Mouse (Mus musculus): ENCODE data around the gene Sh3d19. TPM values are rescaled to one million over a fixed set of nuclear protein-coding genes. Genes with fewer than 3 reads are reported as not detected.

Gene Sh3d19
- polyA plus RNA-seq, 1 experiment from 2014 or later, result 11.0 TPM

- 88% methylated on average over 8 of the region's 8 CpGs for WGBS
Observed at GRCm38 (mm10) chr3:86106086-86106632, 135.2 kb downstream of the Sh3d19 start.

GRCm38 (mm10) chr3:86107637-86108539, 137.0 kb downstream of the Sh3d19 start:
- DNase-seq (ENCODE audit: low spot score), result peak; percentile 27
- H3K27me3 ChIP-seq (ENCODE audit: control insufficient read depth, insufficient read depth, low read length), result no peaks in the 10 kb centered on the region
- no peaks in the 10 kb centered on the region for H3K4me1 ChIP-seq (replicated peaks; ENCODE audit: control insufficient read depth, insufficient read depth, low read length)
- no peaks in the 10 kb centered on the region for H3K36me3 ChIP-seq (ENCODE audit: control insufficient read depth, insufficient read depth, low read length)
- 57% methylated on average over 8 of the region's 8 CpGs for WGBS
- H3K4me3 ChIP-seq (ENCODE audit: low read depth, low read length), result no peak overlapping the region
- no peak overlapping the region for H3K9ac ChIP-seq (ENCODE audit: low read length)
- H3K9me3 ChIP-seq (ENCODE audit: control insufficient read depth, low read length), result no peaks in the 10 kb centered on the region
- no peak overlapping the region for H3K27ac ChIP-seq (ENCODE audit: low read depth, low read length)
- H3K4me2 ChIP-seq (ENCODE audit: low read depth, low read length, severe bottlenecking), result no peak overlapping the region
- ATAC-seq (replicated peaks; ENCODE audit: low FRiP score), result no peak

More at GRCm38 (mm10) chr3:86106086-86106632, 135.2 kb downstream of the Sh3d19 start:
- Histone ChIP-seq H3K27ac (ENCODE audit: low read depth, low read length) (no peak overlapping the region), H3K36me3 (ENCODE audit: control insufficient read depth, insufficient read depth, low read length) (no peaks in the 10 kb centered on the region), H3K9me3 (ENCODE audit: control insufficient read depth, low read length) (no peaks in the 10 kb centered on the region), H3K4me2 (ENCODE audit: low read depth, low read length, severe bottlenecking) (no peak overlapping the region), H3K9ac (ENCODE audit: low read length) (no peak overlapping the region), H3K27me3 (ENCODE audit: control insufficient read depth, insufficient read depth, low read length) (no peaks in the 10 kb centered on the region), H3K4me3 (ENCODE audit: low read depth, low read length) (no peak overlapping the region), H3K4me1 (replicated peaks; ENCODE audit: control insufficient read depth, insufficient read depth, low read length) (no peaks in the 10 kb centered on the region)
- DNase-seq (ENCODE audit: low spot score) (no peak), ATAC-seq (replicated peaks; ENCODE audit: low FRiP score) (no peak)

- Histone ChIP-seq H3K4me2 (ENCODE audit: low read depth, low read length, severe bottlenecking) (no peak overlapping the region), H3K4me3 (ENCODE audit: low read depth, low read length) (no peak overlapping the region), H3K9me3 (ENCODE audit: control insufficient read depth, low read length) (no peaks in the 10 kb centered on the region), H3K4me1 (replicated peaks; ENCODE audit: control insufficient read depth, insufficient read depth, low read length) (no peaks in the 10 kb centered on the region), H3K27me3 (ENCODE audit: control insufficient read depth, insufficient read depth, low read length) (no peaks in the 10 kb centered on the region), H3K9ac (ENCODE audit: low read length) (no peak overlapping the region), H3K36me3 (ENCODE audit: control insufficient read depth, insufficient read depth, low read length) (no peaks in the 10 kb centered on the region), H3K27ac (ENCODE audit: low read depth, low read length) (no peak overlapping the region)
- ATAC-seq (replicated peaks; ENCODE audit: low FRiP score), result no peak
- DNase-seq (ENCODE audit: low spot score), result peak; percentile 35
- WGBS, result 82% methylated on average over 4 of the region's 4 CpGs
Observed at GRCm38 (mm10) chr3:86108576-86108975, 137.7 kb downstream of the Sh3d19 start.

- Histone ChIP-seq H3K27me3 (ENCODE audit: control insufficient read depth, insufficient read depth, low read length) (no peaks in the 10 kb centered on the region), H3K36me3 (ENCODE audit: control insufficient read depth, insufficient read depth, low read length) (no peaks in the 10 kb centered on the region), H3K4me3 (ENCODE audit: low read depth, low read length) (no peak overlapping the region), H3K9me3 (ENCODE audit: control insufficient read depth, low read length) (no peaks in the 10 kb centered on the region), H3K4me2 (ENCODE audit: low read depth, low read length, severe bottlenecking) (no peak overlapping the region), H3K27ac (ENCODE audit: low read depth, low read length) (0 out of 2 replicates have a peak overlapping the region, but pooled peaks have one; percentile 33), H3K4me1 (replicated peaks; ENCODE audit: control insufficient read depth, insufficient read depth, low read length) (no peaks in the 10 kb centered on the region), H3K9ac (ENCODE audit: low read length) (no peak overlapping the region)
- 94% methylated on average over 7 of the region's 7 CpGs for WGBS
- DNase-seq (ENCODE audit: low spot score) (no peak), ATAC-seq (replicated peaks; ENCODE audit: low FRiP score) (no peak)
Observed at GRCm38 (mm10) chr3:86109099-86109498, 138.2 kb downstream of the Sh3d19 start.

GRCm38 (mm10) chr3:86110077-86110476, 139.2 kb downstream of the Sh3d19 start:
- no peak overlapping the region for H3K4me3 ChIP-seq (ENCODE audit: low read depth, low read length)
- H3K9me3 ChIP-seq (ENCODE audit: control insufficient read depth, low read length), result no peaks in the 10 kb centered on the region
- no peaks in the 10 kb centered on the region for H3K4me1 ChIP-seq (replicated peaks; ENCODE audit: control insufficient read depth, insufficient read depth, low read length)
- DNase-seq (ENCODE audit: low spot score) (peak; percentile 62), ATAC-seq (replicated peaks; ENCODE audit: low FRiP score) (no peak)
- no peak overlapping the region for H3K9ac ChIP-seq (ENCODE audit: low read length)
- H3K27ac ChIP-seq (ENCODE audit: low read depth, low read length), result no peak overlapping the region
- no peaks in the 10 kb centered on the region for H3K27me3 ChIP-seq (ENCODE audit: control insufficient read depth, insufficient read depth, low read length)
- WGBS, result 28% methylated on average over 10 of the region's 10 CpGs
- H3K36me3 ChIP-seq (ENCODE audit: control insufficient read depth, insufficient read depth, low read length), result no peaks in the 10 kb centered on the region
- H3K4me2 ChIP-seq (ENCODE audit: low read depth, low read length, severe bottlenecking), result no peak overlapping the region

- Histone ChIP-seq H3K9me3 (ENCODE audit: control insufficient read depth, low read length) (no peaks in the 10 kb centered on the region; the same call in 1 of the 2 replicates), H3K9ac (ENCODE audit: low read length) (no peak overlapping the region), H3K27me3 (ENCODE audit: control insufficient read depth, insufficient read depth, low read length) (no peaks in the 10 kb centered on the region), H3K27ac (ENCODE audit: low read depth, low read length) (no peak overlapping the region), H3K4me3 (ENCODE audit: low read depth, low read length) (no peak overlapping the region), H3K4me2 (ENCODE audit: low read depth, low read length, severe bottlenecking) (no peak overlapping the region), H3K4me1 (replicated peaks; ENCODE audit: control insufficient read depth, insufficient read depth, low read length) (no peaks in the 10 kb centered on the region), H3K36me3 (ENCODE audit: control insufficient read depth, insufficient read depth, low read length) (no peaks in the 10 kb centered on the region)
- ATAC-seq (replicated peaks; ENCODE audit: low FRiP score), result no peak
- WGBS, result 85% methylated on average over 7 of the region's 7 CpGs
- DNase-seq (ENCODE audit: low spot score), result no peak
Observed at GRCm38 (mm10) chr3:86112766-86113165, 141.9 kb downstream of the Sh3d19 start.

GRCm38 (mm10) chr3:86114659-86115338, 143.9 kb downstream of the Sh3d19 start:
- peak; percentile 2 for DNase-seq (ENCODE audit: low spot score)
- 82% methylated on average over 12 of the region's 12 CpGs for WGBS

GRCm38 (mm10) chr3:86116951-86117350, 146.0 kb downstream of the Sh3d19 start:
- DNase-seq (ENCODE audit: low spot score) (no peak), ATAC-seq (replicated peaks; ENCODE audit: low FRiP score) (no peak)
- no peak overlapping the region for H3K4me2 ChIP-seq (ENCODE audit: low read depth, low read length, severe bottlenecking)
- WGBS, result 84% methylated on average over 4 of the region's 4 CpGs
- no peaks in the 10 kb centered on the region for H3K4me1 ChIP-seq (replicated peaks; ENCODE audit: control insufficient read depth, insufficient read depth, low read length)
- no peak overlapping the region for H3K27ac ChIP-seq (ENCODE audit: low read depth, low read length)
- no peaks in the 10 kb centered on the region for H3K36me3 ChIP-seq (ENCODE audit: control insufficient read depth, insufficient read depth, low read length)
- no peaks in the 10 kb centered on the region for H3K27me3 ChIP-seq (ENCODE audit: control insufficient read depth, insufficient read depth, low read length)
- no peak overlapping the region for H3K4me3 ChIP-seq (ENCODE audit: low read depth, low read length)
- H3K9ac ChIP-seq (ENCODE audit: low read length), result no peak overlapping the region
- H3K9me3 ChIP-seq (ENCODE audit: control insufficient read depth, low read length), result no peaks in the 10 kb centered on the region; the same call in 1 of the 2 replicates

More at GRCm38 (mm10) chr3:86114659-86115338, 143.9 kb downstream of the Sh3d19 start:
- no peak overlapping the region for H3K4me2 ChIP-seq (ENCODE audit: low read depth, low read length, severe bottlenecking)
- H3K9me3 ChIP-seq (ENCODE audit: control insufficient read depth, low read length), result no peaks in the 10 kb centered on the region; the same call in 1 of the 2 replicates
- H3K4me3 ChIP-seq (ENCODE audit: low read depth, low read length), result no peak overlapping the region
- H3K4me1 ChIP-seq (replicated peaks; ENCODE audit: control insufficient read depth, insufficient read depth, low read length), result no peaks in the 10 kb centered on the region
- no peak for ATAC-seq (replicated peaks; ENCODE audit: low FRiP score)
- H3K9ac ChIP-seq (ENCODE audit: low read length), result no peak overlapping the region
- no peak overlapping the region for H3K27ac ChIP-seq (ENCODE audit: low read depth, low read length)
- no peaks in the 10 kb centered on the region for H3K27me3 ChIP-seq (ENCODE audit: control insufficient read depth, insufficient read depth, low read length)
- no peaks in the 10 kb centered on the region for H3K36me3 ChIP-seq (ENCODE audit: control insufficient read depth, insufficient read depth, low read length)

All from forebrain, embryonic 11.5 days (tissue).